Mouse (Mus musculus): ENCODE measurements at regions not wholly inside any gene's neighbourhood (a gene's known extent, or its start where the extent isn't known, plus 50 kb on each side); places are given as distances from the start of the nearest gene placed in this dataset.
A peak's percentile ranks its signal among the peaks of the same experiment; 100 is the strongest.
"Not testable (repeated sequence)": the region's sequence is repeated elsewhere in the genome, so short reads cannot be mapped to it uniquely, and the experiment has no call there.

- Histone ChIP-seq H3K27me3 (ENCODE audit: control insufficient read depth, insufficient read depth, low read length) (no peaks in the 10 kb centered on the region), H3K9me3 (ENCODE audit: control insufficient read depth, low read length) (no peaks in the 10 kb centered on the region), H3K27ac (replicated peaks; ENCODE audit: low read depth, low read length) (no peak overlapping the region), H3K4me2 (ENCODE audit: low read length) (no peak overlapping the region), H3K36me3 (ENCODE audit: control insufficient read depth, insufficient read depth, low read length) (no peaks in the 10 kb centered on the region), H3K9ac (replicated peaks; ENCODE audit: low read length) (no peak overlapping the region), H3K4me3 (replicated peaks; ENCODE audit: low read depth, low read length) (no peak overlapping the region), H3K4me1 (ENCODE audit: control insufficient read depth, insufficient read depth, low read length) (no peaks in the 10 kb centered on the region)
- peak; percentile 1 for DNase-seq
- WGBS = 63% methylated on average over 7 of the region's 7 CpGs
- ATAC-seq (ENCODE audit: low FRiP score, low TSS enrichment) = no peak
Measured at GRCm38 (mm10) chr4:6600766-6601367, 1638.0 kb downstream of the Car8 start.

DNA sequence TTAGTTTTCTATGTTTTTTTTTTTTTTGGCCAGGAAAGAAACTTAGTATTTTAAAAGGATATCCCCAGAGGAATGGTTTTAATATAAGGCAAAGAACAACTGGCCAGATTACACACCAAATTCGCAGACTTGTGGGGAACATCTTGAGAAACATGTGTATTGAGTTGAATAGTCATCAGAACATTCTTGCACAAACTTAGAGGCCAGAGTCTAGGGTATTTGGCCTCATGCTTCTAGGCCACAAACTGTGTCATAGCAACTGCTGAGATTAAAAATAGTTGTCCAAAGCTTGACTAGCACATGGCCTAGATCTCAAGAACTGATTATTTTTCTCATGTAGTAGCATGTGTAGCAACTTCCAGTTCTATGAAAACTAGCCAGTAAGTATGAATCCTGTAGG is 1642.5 kb downstream of the Car8 start:
- H3K27me3 ChIP-seq (ENCODE audit: control insufficient read depth, insufficient read depth, low read length) = no peaks in the 10 kb centered on the region
- no peaks in the 10 kb centered on the region for H3K4me1 ChIP-seq (ENCODE audit: control insufficient read depth, insufficient read depth, low read length)
- no peak overlapping the region for H3K27ac ChIP-seq (replicated peaks; ENCODE audit: low read depth, low read length)
- H3K4me2 ChIP-seq (ENCODE audit: low read length) = no peak overlapping the region
- H3K9me3 ChIP-seq (ENCODE audit: control insufficient read depth, low read length) = no peaks in the 10 kb centered on the region
- H3K36me3 ChIP-seq (ENCODE audit: control insufficient read depth, insufficient read depth, low read length) = no peaks in the 10 kb centered on the region
- no peak overlapping the region for H3K4me3 ChIP-seq (replicated peaks; ENCODE audit: low read depth, low read length)
- WGBS = 78% methylated on average over 1 of the region's 1 CpGs
- H3K9ac ChIP-seq (replicated peaks; ENCODE audit: low read length) = no peak overlapping the region
- no peak for DNase-seq
- no peak for ATAC-seq (ENCODE audit: low FRiP score, low TSS enrichment)

DNA sequence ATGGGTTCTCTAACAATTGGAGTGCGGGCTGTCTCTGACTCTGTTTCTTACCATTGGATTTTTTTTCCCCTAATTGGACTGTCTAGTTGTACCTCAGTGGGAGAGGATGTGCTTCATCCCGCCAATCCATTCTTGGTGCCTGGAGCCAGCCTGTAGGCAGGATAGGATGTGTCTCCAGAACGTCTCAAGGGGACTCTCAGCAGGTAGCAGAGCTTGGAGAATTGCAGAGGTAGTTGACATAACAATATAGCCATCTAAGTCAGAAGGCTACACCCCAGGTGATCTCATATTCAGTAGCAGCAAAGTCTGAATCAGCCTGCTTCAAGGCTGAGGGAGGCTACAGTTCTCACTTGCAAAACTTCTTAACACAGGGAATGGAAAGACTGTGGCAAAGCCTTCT is 1646.0 kb downstream of the Car8 start:
- not testable (repeated sequence) for DNase-seq; ATAC-seq (ENCODE audit: low FRiP score, low TSS enrichment)

DNA sequence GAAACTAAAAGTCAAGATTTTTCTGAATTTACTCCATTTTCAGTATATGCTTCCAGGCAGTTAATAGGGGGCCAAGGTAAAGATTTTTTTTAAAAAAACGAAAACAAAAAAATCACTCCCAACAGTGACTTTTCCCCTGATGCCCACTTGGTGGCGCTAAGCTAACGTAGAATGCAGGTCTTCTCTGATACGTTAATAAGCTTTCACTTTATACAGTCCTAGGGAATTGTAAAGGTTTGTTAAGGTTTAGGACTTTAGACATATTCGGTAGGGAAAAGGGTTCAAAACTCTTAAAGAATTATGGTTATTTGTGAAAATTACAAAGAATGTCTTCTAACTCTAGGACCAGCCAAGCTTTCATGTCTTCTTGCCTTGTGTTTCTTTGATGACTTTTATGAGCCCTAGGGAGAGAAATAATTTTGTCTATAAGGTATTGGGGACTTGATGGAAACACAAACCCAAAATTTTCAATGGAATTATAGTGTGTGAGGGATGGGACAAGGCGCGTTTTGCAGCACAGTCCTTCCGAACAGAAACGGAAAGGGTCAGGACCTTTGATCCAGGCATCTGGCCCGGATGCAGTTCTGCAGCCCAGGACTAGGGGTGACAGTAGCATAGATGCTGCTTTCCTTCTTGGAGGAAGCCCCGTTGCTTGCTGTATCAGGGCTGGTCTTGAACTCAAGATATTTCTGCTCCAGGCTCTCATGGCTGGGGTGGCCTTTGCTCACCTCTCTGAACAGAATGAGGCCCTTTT is 1677.1 kb downstream of the Car8 start:
- no peak overlapping the region for H3K27ac ChIP-seq (replicated peaks; ENCODE audit: low read depth, low read length)
- no peak overlapping the region for H3K4me2 ChIP-seq (ENCODE audit: low read length)
- no peaks in the 10 kb centered on the region for H3K9me3 ChIP-seq (ENCODE audit: control insufficient read depth, low read length)

More for the DNA sequence above, 1646.0 kb downstream of the Car8 start:
- not testable (repeated sequence) for H3K36me3 ChIP-seq (ENCODE audit: control insufficient read depth, insufficient read depth, low read length); H3K9ac ChIP-seq (replicated peaks; ENCODE audit: low read length); H3K27ac ChIP-seq (replicated peaks; ENCODE audit: low read depth, low read length); H3K27me3 ChIP-seq (ENCODE audit: control insufficient read depth, insufficient read depth, low read length); H3K9me3 ChIP-seq (ENCODE audit: control insufficient read depth, low read length); H3K4me3 ChIP-seq (replicated peaks; ENCODE audit: low read depth, low read length); H3K4me1 ChIP-seq (ENCODE audit: control insufficient read depth, insufficient read depth, low read length); H3K4me2 ChIP-seq (ENCODE audit: low read length)
- 76% methylated on average over 3 of the region's 3 CpGs for WGBS

GRCm38 (mm10) chr4:6539626-6540025 is 1699.2 kb downstream of the Car8 start:
- Histone ChIP-seq H3K36me3 (ENCODE audit: control insufficient read depth, insufficient read depth, low read length) (no peaks in the 10 kb centered on the region), H3K4me2 (ENCODE audit: low read length) (no peak overlapping the region), H3K9me3 (ENCODE audit: control insufficient read depth, low read length) (no peaks in the 10 kb centered on the region), H3K4me3 (replicated peaks; ENCODE audit: low read depth, low read length) (no peak overlapping the region), H3K4me1 (ENCODE audit: control insufficient read depth, insufficient read depth, low read length) (no peaks in the 10 kb centered on the region), H3K27ac (replicated peaks; ENCODE audit: low read depth, low read length) (no peak overlapping the region), H3K27me3 (ENCODE audit: control insufficient read depth, insufficient read depth, low read length) (no peaks in the 10 kb centered on the region), H3K9ac (replicated peaks; ENCODE audit: low read length) (no peak overlapping the region)
- DNase-seq (no peak), ATAC-seq (ENCODE audit: low FRiP score, low TSS enrichment) (no peak)
- WGBS = 96% methylated on average over 5 of the region's 5 CpGs

More for the DNA sequence above, 1677.1 kb downstream of the Car8 start:
- no peaks in the 10 kb centered on the region for H3K27me3 ChIP-seq (ENCODE audit: control insufficient read depth, insufficient read depth, low read length)
- no peak overlapping the region for H3K9ac ChIP-seq (replicated peaks; ENCODE audit: low read length)
- no peaks in the 10 kb centered on the region for H3K36me3 ChIP-seq (ENCODE audit: control insufficient read depth, insufficient read depth, low read length)
- DNase-seq (peak; percentile 84), ATAC-seq (ENCODE audit: low FRiP score, low TSS enrichment) (peak; percentile 64; the same call in 1 of the 2 replicates)
- no peak overlapping the region for H3K4me3 ChIP-seq (replicated peaks; ENCODE audit: low read depth, low read length)
- WGBS = 35% methylated on average over 11 of the region's 11 CpGs
- no peaks in the 10 kb centered on the region for H3K4me1 ChIP-seq (ENCODE audit: control insufficient read depth, insufficient read depth, low read length)

DNA sequence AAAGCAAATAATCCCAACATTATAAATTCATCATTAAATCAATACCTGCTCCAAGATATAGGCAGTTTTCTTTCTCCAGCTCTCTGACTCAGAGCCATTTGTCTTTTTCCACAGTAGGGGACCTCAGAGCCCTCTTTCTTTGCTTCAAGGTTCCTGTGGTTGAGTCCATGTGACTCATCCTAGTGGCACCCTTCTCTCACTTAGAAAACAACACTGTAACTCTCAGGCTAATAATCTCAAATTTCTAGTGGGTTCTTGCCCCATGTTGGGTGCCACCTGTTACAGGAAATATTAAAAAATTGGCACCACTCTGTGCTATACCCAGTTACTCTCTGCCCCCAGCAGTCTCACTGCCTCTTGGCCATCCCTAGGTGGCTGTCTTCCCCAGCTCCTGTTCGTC is 1706.4 kb downstream of the Car8 start:
- ATAC-seq (ENCODE audit: low FRiP score, low TSS enrichment) = no peak
- Histone ChIP-seq H3K27ac (replicated peaks; ENCODE audit: low read depth, low read length) (no peak overlapping the region), H3K9me3 (ENCODE audit: control insufficient read depth, low read length) (no peaks in the 10 kb centered on the region), H3K4me2 (ENCODE audit: low read length) (no peak overlapping the region), H3K4me3 (replicated peaks; ENCODE audit: low read depth, low read length) (no peak overlapping the region), H3K4me1 (ENCODE audit: control insufficient read depth, insufficient read depth, low read length) (no peaks in the 10 kb centered on the region), H3K27me3 (ENCODE audit: control insufficient read depth, insufficient read depth, low read length) (no peaks in the 10 kb centered on the region), H3K36me3 (ENCODE audit: control insufficient read depth, insufficient read depth, low read length) (no peaks in the 10 kb centered on the region), H3K9ac (replicated peaks; ENCODE audit: low read length) (no peak overlapping the region)
- DNase-seq = no peak
- 79% methylated on average over 1 of the region's 1 CpGs for WGBS

DNA sequence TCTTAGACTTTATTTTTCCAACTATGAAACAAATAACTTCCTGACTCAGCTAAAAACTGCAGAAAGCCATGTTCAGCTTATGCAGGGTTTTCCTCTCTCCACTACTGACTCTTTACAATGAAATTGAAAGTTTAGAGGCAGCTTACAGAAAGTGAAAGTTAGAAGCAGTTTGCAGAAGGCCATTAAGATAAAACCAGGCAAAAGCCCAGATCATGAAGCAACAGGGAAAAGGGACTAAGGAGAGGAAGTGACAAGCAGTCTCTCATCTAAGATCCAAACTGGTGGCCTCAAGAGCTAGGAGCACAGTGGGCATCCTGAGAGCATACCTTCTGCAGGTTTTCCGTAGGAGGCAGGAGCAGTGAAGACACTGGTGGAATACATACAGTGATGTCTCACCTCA is 1721.2 kb downstream of the Car8 start:
- H3K4me2 ChIP-seq (ENCODE audit: low read length) = no peak overlapping the region
- no peak overlapping the region for H3K4me3 ChIP-seq (replicated peaks; ENCODE audit: low read depth, low read length)
- WGBS = 86% methylated on average over 1 of the region's 1 CpGs
- no peaks in the 10 kb centered on the region for H3K27me3 ChIP-seq (ENCODE audit: control insufficient read depth, insufficient read depth, low read length)
- no peaks in the 10 kb centered on the region for H3K36me3 ChIP-seq (ENCODE audit: control insufficient read depth, insufficient read depth, low read length)
- H3K27ac ChIP-seq (replicated peaks; ENCODE audit: low read depth, low read length) = no peak overlapping the region
- no peak for ATAC-seq (ENCODE audit: low FRiP score, low TSS enrichment)
- 0 out of 2 replicates have a peak, but pooled peaks cover 5% of the 10 kb centered on the region for H3K4me1 ChIP-seq (ENCODE audit: control insufficient read depth, insufficient read depth, low read length)
- no peak for DNase-seq
- no peaks in the 10 kb centered on the region for H3K9me3 ChIP-seq (ENCODE audit: control insufficient read depth, low read length)
- no peak overlapping the region for H3K9ac ChIP-seq (replicated peaks; ENCODE audit: low read length)

- no peaks in the 10 kb centered on the region for H3K36me3 ChIP-seq (ENCODE audit: control insufficient read depth, insufficient read depth, low read length)
- no peak overlapping the region for H3K27ac ChIP-seq (replicated peaks; ENCODE audit: low read depth, low read length)
- peak; percentile 91 for DNase-seq
- 0 out of 2 replicates have a peak, but pooled peaks cover 5% of the 10 kb centered on the region for H3K4me1 ChIP-seq (ENCODE audit: control insufficient read depth, insufficient read depth, low read length)
- H3K4me3 ChIP-seq (replicated peaks; ENCODE audit: low read depth, low read length) = no peak overlapping the region
- ATAC-seq (ENCODE audit: low FRiP score, low TSS enrichment) = peak; percentile 77
- no peaks in the 10 kb centered on the region for H3K27me3 ChIP-seq (ENCODE audit: control insufficient read depth, insufficient read depth, low read length)
- no peaks in the 10 kb centered on the region for H3K9me3 ChIP-seq (ENCODE audit: control insufficient read depth, low read length)
- no peak overlapping the region for H3K9ac ChIP-seq (replicated peaks; ENCODE audit: low read length)
- H3K4me2 ChIP-seq (ENCODE audit: low read length) = no peak overlapping the region
- WGBS = 20% methylated on average over 6 of the region's 6 CpGs
Measured at GRCm38 (mm10) chr4:6514823-6515222, 1721.7 kb upstream of the Impad1 start.

- Histone ChIP-seq H3K9me3 (ENCODE audit: control insufficient read depth, low read length) (no peaks in the 10 kb centered on the region), H3K4me1 (ENCODE audit: control insufficient read depth, insufficient read depth, low read length) (0 out of 2 replicates have a peak, but pooled peaks cover 5% of the 10 kb centered on the region), H3K4me3 (replicated peaks; ENCODE audit: low read depth, low read length) (no peak overlapping the region), H3K36me3 (ENCODE audit: control insufficient read depth, insufficient read depth, low read length) (no peaks in the 10 kb centered on the region), H3K9ac (replicated peaks; ENCODE audit: low read length) (no peak overlapping the region), H3K4me2 (ENCODE audit: low read length) (no peak overlapping the region), H3K27me3 (ENCODE audit: control insufficient read depth, insufficient read depth, low read length) (no peaks in the 10 kb centered on the region), H3K27ac (replicated peaks; ENCODE audit: low read depth, low read length) (no peak overlapping the region)
- 62% methylated on average over 3 of the region's 3 CpGs for WGBS
- DNase-seq (no peak), ATAC-seq (ENCODE audit: low FRiP score, low TSS enrichment) (no peak)
Measured at GRCm38 (mm10) chr4:6513635-6514034, 1720.5 kb upstream of the Impad1 start.

Data from midbrain, embryonic 14.5 days (tissue).